Mouse (Mus musculus) embryonic facial prominence, embryonic 11.5 days (tissue): ENCODE data around the gene Skor1. TPM values are rescaled to one million over a fixed set of nuclear protein-coding genes. Genes with fewer than 3 reads are reported as not detected.

Experiments
- ATAC-seq: fragments of 200-750 bp; cut with Nextera tagmentation; replicated peaks from 2 replicates; pipeline ENCODE4 v1.8.0; 2017; ENCODE audit warnings: low read depth; ENCODE audit not compliant: insufficient number of reproducible peaks, low FRiP score, low TSS enrichment
- DNase-seq: peaks from one replicate; pipeline ENCODE4 v3.0.0-alpha.2; 2015; ENCODE audit warnings: low spot score
- H3K27ac ChIP-seq: fragments of 300-500 bp; sonication (generic); replicated peaks from 2 replicates; pipeline ENCODE4 v1.5.1; 2014; ENCODE audit warnings: mild to moderate bottlenecking, low read depth, low read length, control low read depth
- H3K27me3 ChIP-seq: fragments of 300-500 bp; sonication (generic); 2 replicates; pipeline ENCODE4 v1.6.1; 2014; ENCODE audit warnings: mild to moderate bottlenecking, low read length, moderate library complexity, mixed read lengths; ENCODE audit not compliant: control insufficient read depth, insufficient read depth
- H3K36me3 ChIP-seq: fragments of 300-500 bp; sonication (generic); replicated peaks from 2 replicates; pipeline ENCODE4 v1.6.1; 2014; ENCODE audit warnings: low read depth, mild to moderate bottlenecking, low read length, moderate library complexity, mixed read lengths; ENCODE audit not compliant: control insufficient read depth, insufficient read depth
- H3K4me1 ChIP-seq: fragments of 300-500 bp; sonication (generic); 2 replicates; pipeline ENCODE4 v1.6.1; 2014; ENCODE audit warnings: low read length, mixed read lengths; ENCODE audit not compliant: control insufficient read depth, insufficient read depth
- H3K4me2 ChIP-seq: fragments of 300-500 bp; sonication (generic); 2 replicates; pipeline ENCODE4 v1.6.1; 2014; ENCODE audit warnings: low read depth, mild to moderate bottlenecking, control low read depth, low read length, moderate library complexity
- H3K4me3 ChIP-seq: fragments of 300-500 bp; sonication (generic); 2 replicates; pipeline ENCODE4 v1.5.1; 2014; ENCODE audit warnings: low read depth, low read length, control low read depth
- H3K9ac ChIP-seq: fragments of 300-500 bp; sonication (generic); replicated peaks from 2 replicates; pipeline ENCODE4 v1.6.1; 2014; ENCODE audit warnings: mild to moderate bottlenecking, control low read depth, low read length
- H3K9me3 ChIP-seq: fragments of 300-500 bp; sonication (generic); replicated peaks from 2 replicates; pipeline ENCODE4 v1.6.1; 2016; ENCODE audit warnings: mild to moderate bottlenecking, low read length, inconsistent platforms, mixed read lengths; ENCODE audit not compliant: control insufficient read depth
- WGBS: fragments of 180-500 bp; shearing (Covaris S2); extraction: QIAGEN DNeasy Blood & Tissue Kit; methylation state at CpG from one replicate; pipeline ENCODE4 v1.1.7; 2014; 5-methylcytosine and 5-hydroxymethylcytosine counted together
- polyA plus RNA-seq: library from polyadenylated mRNA; unstranded; fragments of >200 nt; fragmentation: Nextera tagmentation; extraction: Ambion mirVana; gene quantifications from 2 replicates; pipeline ENCODE4 v1.2.1, GENCODE M21; 2014

Skor1 gene
- 0.17 and 0.53 TPM in 2 replicates for polyA plus RNA-seq

GRCm38 (mm10) chr9:63148410-63149371 lies at the start of gene Skor1:
Gene Skor1 (minus strand): TSS chr9:63148961.
- Histone ChIP-seq H3K4me3 (peak within 1 kb of the TSS; percentile 36), H3K9ac (no peak within 1 kb of the TSS), H3K4me2 (peak within 1 kb of the TSS; percentile 81), H3K4me1 (peaks cover 8% of the 10 kb centered on the region), H3K9me3 (no peaks in the 10 kb centered on the region), H3K27ac (no peak within 1 kb of the TSS), H3K36me3 (no peaks in the 10 kb centered on the region), H3K27me3 (peaks cover 96% of the 10 kb centered on the region)
- under 1% methylated on average over 70 of the region's 108 CpGs for WGBS
- DNase-seq: peak; percentile 21
- no peak for ATAC-seq

- H3K27ac ChIP-seq: no peak overlapping the region
- no peaks in the 10 kb centered on the region for H3K9me3 ChIP-seq
- WGBS: 8% methylated on average over 8 of the region's 8 CpGs
- ATAC-seq (no peak), DNase-seq (peak; percentile 41)
- H3K4me3 ChIP-seq: no peak overlapping the region
- peaks cover 5% of the 10 kb centered on the region; the same call in 1 of the 2 replicates for H3K4me1 ChIP-seq
- no peaks in the 10 kb centered on the region for H3K27me3 ChIP-seq
- H3K4me2 ChIP-seq: no peak overlapping the region
- no peak overlapping the region for H3K9ac ChIP-seq
- H3K36me3 ChIP-seq: no peaks in the 10 kb centered on the region; the same call in 1 of the 2 replicates
Measured at GRCm38 (mm10) chr9:63197252-63197651, 48.5 kb upstream of the Skor1 start.

GRCm38 (mm10) chr9:63196114-63196682 lies 47.4 kb upstream of the Skor1 start:
- H3K4me1 ChIP-seq: peaks cover 5% of the 10 kb centered on the region; the same call in 1 of the 2 replicates
- no peak overlapping the region for H3K4me2 ChIP-seq
- no peaks in the 10 kb centered on the region for H3K27me3 ChIP-seq
- H3K36me3 ChIP-seq: no peaks in the 10 kb centered on the region; the same call in 1 of the 2 replicates
- WGBS: 32% methylated on average over 8 of the region's 8 CpGs
- H3K27ac ChIP-seq: no peak overlapping the region
- H3K9me3 ChIP-seq: no peaks in the 10 kb centered on the region
- H3K4me3 ChIP-seq: no peak overlapping the region
- peak; percentile 32 for DNase-seq
- ATAC-seq: no peak
- H3K9ac ChIP-seq: no peak overlapping the region

GRCm38 (mm10) chr9:63195523-63195922 lies 46.8 kb upstream of the Skor1 start:
- Histone ChIP-seq H3K27ac (no peak overlapping the region; the same call in 1 of the 2 replicates), H3K4me1 (peaks cover 5% of the 10 kb centered on the region; the same call in 1 of the 2 replicates), H3K36me3 (no peaks in the 10 kb centered on the region; the same call in 1 of the 2 replicates), H3K9me3 (no peaks in the 10 kb centered on the region), H3K9ac (no peak overlapping the region), H3K4me3 (no peak overlapping the region), H3K27me3 (no peaks in the 10 kb centered on the region), H3K4me2 (no peak overlapping the region)
- WGBS: 33% methylated on average over 4 of the region's 4 CpGs
- ATAC-seq: no peak
- DNase-seq: no peak

- H3K4me3 ChIP-seq: no peak overlapping the region
- H3K27ac ChIP-seq: no peak overlapping the region
- ATAC-seq: no peak
- no peak overlapping the region for H3K9ac ChIP-seq
- H3K4me1 ChIP-seq: peaks cover 5% of the 10 kb centered on the region; the same call in 1 of the 2 replicates
- no peaks in the 10 kb centered on the region; the same call in 1 of the 2 replicates for H3K36me3 ChIP-seq
- no peaks in the 10 kb centered on the region for H3K27me3 ChIP-seq
- 74% methylated on average over 9 of the region's 9 CpGs for WGBS
- DNase-seq: no peak
- H3K9me3 ChIP-seq: no peaks in the 10 kb centered on the region
- H3K4me2 ChIP-seq: no peak overlapping the region
Measured at GRCm38 (mm10) chr9:63194791-63195190, 46.0 kb upstream of the Skor1 start.

GRCm38 (mm10) chr9:63192809-63193208 lies 44.0 kb upstream of the Skor1 start:
- Histone ChIP-seq H3K9me3 (no peaks in the 10 kb centered on the region), H3K4me3 (no peak overlapping the region), H3K4me2 (no peak overlapping the region), H3K27ac (no peak overlapping the region), H3K4me1 (peaks cover 5% of the 10 kb centered on the region; the same call in 1 of the 2 replicates), H3K36me3 (no peaks in the 10 kb centered on the region), H3K27me3 (no peaks in the 10 kb centered on the region), H3K9ac (no peak overlapping the region)
- WGBS: 81% methylated on average over 4 of the region's 4 CpGs
- ATAC-seq: no peak
- DNase-seq: no peak

GRCm38 (mm10) chr9:63187310-63187709 lies 38.5 kb upstream of the Skor1 start:
- no peak overlapping the region for H3K4me2 ChIP-seq

More at GRCm38 (mm10) chr9:63187310-63187709, 38.5 kb upstream of the Skor1 start:
- Histone ChIP-seq H3K27me3 (no peaks in the 10 kb centered on the region), H3K4me3 (no peak overlapping the region), H3K27ac (no peak overlapping the region), H3K36me3 (no peaks in the 10 kb centered on the region), H3K9me3 (no peaks in the 10 kb centered on the region), H3K4me1 (peaks cover 7% of the 10 kb centered on the region; the same call in 1 of the 2 replicates), H3K9ac (no peak overlapping the region)
- ATAC-seq (no peak), DNase-seq (no peak)
- 15% methylated on average over 7 of the region's 7 CpGs for WGBS
